Mouse (Mus musculus): ENCODE data around the gene Nr1h5. TPM values are rescaled to one million over a fixed set of nuclear protein-coding genes. Genes with fewer than 3 reads are reported as not detected.

The Nr1h5 gene
- total RNA-seq, 2 experiments from 2014 or later: not detected

GRCm38 (mm10) chr3:102899136-102899535 is 64.8 kb downstream of the Nr1h5 start:
- no peak for DNase-seq
- intact Hi-C loops (cut with DNase I; ENCODE audit: low total_unique reads): no loop called here

Other genes with a start within 250 kb of the Nr1h5 start
- gene Tspan2, start 229.6 kb downstream of the Nr1h5 start, total RNA-seq (2021): 10 to 100 TPM; 11.2 to 14.4 TPM
- gene Tshb, start 181.4 kb downstream of the Nr1h5 start, total RNA-seq (2021): not detected
- not detected for gene Sycp1, start 28.0 kb downstream of the Nr1h5 start, total RNA-seq (2021)
- 10 to 100 TPM; 62.7 to 67.9 TPM for gene Sike1, start 31.6 kb upstream of the Nr1h5 start, total RNA-seq (2021)
- 100 to 1,000 TPM; 522 to 542 TPM for gene Csde1, start 56.3 kb upstream of the Nr1h5 start, total RNA-seq (2021)
- 10 to 100 TPM; 58.9 to 69.4 TPM for gene Nras, start 94.2 kb upstream of the Nr1h5 start, total RNA-seq (2021)
- 100 to 1,000 TPM; 685 to 695 TPM for gene Ampd1, start 109.9 kb upstream of the Nr1h5 start, total RNA-seq (2021)
- 1 to 10 TPM; 2.9 to 4.7 TPM for gene Dennd2c, start 138.5 kb upstream of the Nr1h5 start, total RNA-seq (2021)
- gene Bcas2, start 207.5 kb upstream of the Nr1h5 start, total RNA-seq (2021): 10 to 100 TPM; 40.3 to 47.4 TPM